Mouse (Mus musculus) erythroblast, embryonic 14.5 days (primary cell): ENCODE measurements around the gene Smchd1. TPM values are rescaled to one million over a fixed set of nuclear protein-coding genes. Genes with fewer than 3 reads are reported as not detected.

Experiments
- H3K27me3 ChIP-seq: 2 replicates; pipeline ENCODE4 v1.6.1; 2012; ENCODE audit warnings: inconsistent platforms; ENCODE audit not compliant: control insufficient read depth
- H3K36me3 ChIP-seq: 2 replicates; pipeline ENCODE4 v1.6.1; 2012; ENCODE audit warnings: mild to moderate bottlenecking, inconsistent platforms; ENCODE audit not compliant: control insufficient read depth
- H3K4me1 ChIP-seq: 2 replicates; pipeline ENCODE4 v1.6.1; 2012; ENCODE audit warnings: inconsistent platforms; ENCODE audit not compliant: control insufficient read depth
- H3K4me3 ChIP-seq: replicated peaks from 2 replicates; pipeline ENCODE3; 2012; ENCODE audit warnings: moderate library complexity, mild to moderate bottlenecking, inconsistent platforms
- H3K9me3 ChIP-seq: 2 replicates; pipeline ENCODE4 v1.6.1; 2012; ENCODE audit warnings: low read length, inconsistent platforms, mixed read lengths; ENCODE audit not compliant: control insufficient read depth
- GATA1 ChIP-seq: IDR thresholded peaks from 2 replicates; pipeline ENCODE4 v1.6.1; 2012; ENCODE audit warnings: low read length, inconsistent platforms, mixed read lengths
- TAL1 ChIP-seq: IDR thresholded peaks from 3 replicates; pipeline ENCODE4 v1.6.1; 2012; ENCODE audit warnings: low read length, inconsistent platforms, mixed read lengths
- polyA plus RNA-seq: library from polyadenylated mRNA; stranded (reverse); fragments of >175 nt; gene quantifications from 2 replicates; pipeline ENCODE4 v1.2.3, GENCODE M21; 2012

Gene Smchd1
- polyA plus RNA-seq, 1 experiment: 0.27 TPM

DNA sequence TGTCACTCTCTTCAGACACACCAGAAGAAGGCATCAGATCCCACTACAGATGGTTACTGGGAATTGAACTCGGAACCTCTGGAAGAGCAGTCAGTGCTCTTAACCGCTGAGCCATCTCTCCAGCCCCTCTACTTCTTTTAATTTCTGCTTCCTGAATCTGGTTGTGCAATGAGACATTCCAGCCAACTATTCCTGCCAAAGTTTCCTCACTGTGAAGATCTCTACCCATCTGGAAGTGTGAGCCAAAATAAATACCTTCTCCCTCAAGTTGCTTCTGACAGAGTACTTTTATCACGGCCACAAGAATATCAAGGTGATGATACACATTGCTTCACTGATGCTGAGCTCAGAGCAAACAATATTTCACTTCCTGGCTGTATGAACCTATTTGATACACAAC is 155.8 kb downstream of the Smchd1 start:
- TF ChIP-seq GATA1: no peak
- no peak for TF ChIP-seq TAL1
- no peaks in the 10 kb centered on the region for H3K9me3 ChIP-seq
- H3K4me3 ChIP-seq: no peak overlapping the region
- H3K36me3 ChIP-seq: no peaks in the 10 kb centered on the region
- no peaks in the 10 kb centered on the region for H3K4me1 ChIP-seq
- no peaks in the 10 kb centered on the region for H3K27me3 ChIP-seq

- no peak overlapping the region for H3K4me3 ChIP-seq
- peaks cover 3% of the 10 kb centered on the region; the same call in 1 of the 2 replicates for H3K4me1 ChIP-seq
- no peaks in the 10 kb centered on the region for H3K36me3 ChIP-seq
- TF ChIP-seq GATA1: no peak
- TF ChIP-seq TAL1: no peak
- H3K27me3 ChIP-seq: peaks cover 2% of the 10 kb centered on the region; the same call in 1 of the 2 replicates
- no peaks in the 10 kb centered on the region for H3K9me3 ChIP-seq
Measured at GRCm38 (mm10) chr17:71317571-71317970, 157.6 kb downstream of the Smchd1 start.

DNA sequence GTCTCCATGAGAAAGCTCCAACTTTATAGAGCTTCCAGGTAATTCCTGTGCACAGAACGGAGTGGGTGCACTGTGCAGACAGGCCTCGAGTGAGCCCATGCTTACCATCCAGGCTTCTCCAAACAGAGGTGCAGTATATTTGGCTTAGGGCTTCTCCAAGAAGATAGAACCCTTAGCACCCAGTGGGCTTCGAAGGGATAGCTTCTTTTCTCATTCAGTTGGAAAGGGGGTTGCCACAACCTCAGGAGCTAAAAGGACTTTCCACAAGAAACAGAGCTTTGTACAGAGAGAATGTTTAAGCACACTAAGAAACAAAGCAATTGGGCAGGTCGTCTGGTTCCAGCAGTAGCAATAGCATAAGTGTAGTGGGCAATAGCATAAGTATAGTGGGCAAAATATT is 160.8 kb downstream of the Smchd1 start:
- Histone ChIP-seq H3K36me3 (no peaks in the 10 kb centered on the region), H3K27me3 (peaks cover 23% of the 10 kb centered on the region), H3K4me1 (peaks cover 32% of the 10 kb centered on the region), H3K9me3 (no peaks in the 10 kb centered on the region), H3K4me3 (no peak overlapping the region)
- TF ChIP-seq TAL1 (no peak), GATA1 (no peak)

DNA sequence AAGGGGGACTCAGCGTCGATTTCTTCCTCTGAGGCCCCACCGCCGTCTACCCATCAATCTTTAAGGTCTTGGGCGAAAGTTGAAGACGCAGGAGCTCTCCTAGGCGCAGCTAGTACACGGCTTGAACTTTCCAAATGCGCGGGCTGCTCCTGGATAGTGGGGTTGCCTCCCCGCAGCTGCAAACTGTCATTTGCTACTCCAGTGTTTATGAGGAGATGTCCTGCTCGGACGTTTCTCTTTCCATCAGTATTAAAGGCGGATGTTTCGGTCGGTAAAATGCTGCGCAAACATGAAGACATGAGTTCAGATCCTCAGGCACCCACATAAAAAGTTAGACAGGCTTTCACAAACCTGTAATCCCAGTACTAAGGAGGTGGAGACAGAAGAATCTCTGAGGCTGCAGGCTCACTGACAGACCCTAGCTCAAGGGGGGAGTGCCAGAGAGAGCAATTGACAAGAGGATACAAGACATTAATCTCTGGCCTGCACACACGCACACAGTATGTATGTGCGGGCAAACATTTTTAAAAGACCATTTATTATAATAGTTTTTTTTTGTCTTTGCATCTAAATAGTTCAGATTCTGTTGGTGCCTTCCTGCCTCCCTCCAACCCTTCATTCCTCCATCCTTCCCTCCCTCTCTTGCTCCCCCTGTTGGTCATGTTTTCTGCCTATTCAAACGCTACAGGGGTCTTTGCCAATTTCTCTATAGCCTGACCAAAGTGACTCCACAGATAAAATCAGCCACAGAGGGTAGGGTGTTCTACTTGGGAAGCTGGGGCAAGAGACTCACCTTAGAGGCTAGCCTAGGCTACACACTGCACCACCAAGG is 163.6 kb downstream of the Smchd1 start, which contains the start of gene Emilin2:
Gene Emilin2 (minus strand): TSS at position 639 of the 832 bp plus-strand sequence.
- Histone ChIP-seq H3K4me3 (peak within 1 kb of the TSS; percentile 85), H3K4me1 (peaks cover 51% of the 10 kb centered on the region), H3K9me3 (no peaks in the 10 kb centered on the region), H3K27me3 (peaks cover 28% of the 10 kb centered on the region), H3K36me3 (peaks cover 22% of the 10 kb centered on the region)
- TF ChIP-seq GATA1: no peak
- no peak for TF ChIP-seq TAL1

GRCm38 (mm10) chr17:71310486-71311339 is 164.4 kb downstream of the Smchd1 start:
- Histone ChIP-seq H3K4me1 (peaks cover 53% of the 10 kb centered on the region), H3K9me3 (no peaks in the 10 kb centered on the region), H3K36me3 (peaks cover 27% of the 10 kb centered on the region), H3K4me3 (peak overlapping the region; percentile 85), H3K27me3 (peaks cover 28% of the 10 kb centered on the region)
- TF ChIP-seq GATA1: no peak
- no peak for TF ChIP-seq TAL1

DNA sequence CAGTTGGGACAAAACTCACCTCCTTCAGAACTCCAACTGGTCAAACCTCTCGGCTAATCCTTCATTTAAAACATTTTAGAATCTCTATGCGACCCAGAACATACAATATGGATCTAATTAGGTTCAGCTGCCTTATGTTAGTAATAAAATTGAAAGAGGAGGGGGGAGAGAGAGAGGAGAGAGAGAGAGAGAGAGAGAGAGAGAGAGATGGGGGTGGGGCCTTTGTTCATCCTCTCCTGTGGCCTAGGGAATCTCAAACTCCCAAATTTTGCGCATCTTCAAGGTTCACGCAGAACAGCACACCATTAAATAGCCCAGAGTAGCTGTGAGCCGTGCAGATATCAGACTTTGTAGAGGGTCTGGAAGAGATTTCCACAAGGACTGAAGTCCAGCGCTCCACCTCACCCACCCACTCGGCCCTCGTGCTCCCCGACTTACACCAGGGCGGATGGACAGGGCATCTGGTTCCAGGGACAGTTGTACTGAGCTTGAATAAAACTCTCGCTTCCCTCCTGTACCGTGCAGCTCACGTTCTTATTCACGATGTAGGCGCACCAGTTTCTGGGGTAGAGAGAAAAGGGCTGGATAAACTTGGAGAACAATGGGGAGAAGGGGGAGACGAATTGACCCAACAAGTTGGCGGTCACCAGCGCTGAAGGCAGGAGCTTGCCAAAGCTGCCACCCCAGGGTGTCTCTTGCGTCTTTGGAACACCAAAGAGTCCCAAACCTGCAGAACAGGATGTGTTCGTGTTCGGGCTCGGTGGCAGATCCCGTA is 165.2 kb downstream of the Smchd1 start:
- TF ChIP-seq TAL1: no peak
- TF ChIP-seq GATA1: no peak
- Histone ChIP-seq H3K4me1 (peaks cover 55% of the 10 kb centered on the region), H3K4me3 (peak overlapping the region; percentile 85), H3K9me3 (no peaks in the 10 kb centered on the region), H3K27me3 (peaks cover 28% of the 10 kb centered on the region), H3K36me3 (peaks cover 34% of the 10 kb centered on the region)

GRCm38 (mm10) chr17:71309141-71309540 is 166.0 kb downstream of the Smchd1 start:
- TF ChIP-seq GATA1 (no peak), TAL1 (no peak)
- Histone ChIP-seq H3K4me3 (no peak overlapping the region), H3K9me3 (no peaks in the 10 kb centered on the region), H3K4me1 (peaks cover 59% of the 10 kb centered on the region), H3K27me3 (peaks cover 28% of the 10 kb centered on the region), H3K36me3 (peaks cover 39% of the 10 kb centered on the region)

DNA sequence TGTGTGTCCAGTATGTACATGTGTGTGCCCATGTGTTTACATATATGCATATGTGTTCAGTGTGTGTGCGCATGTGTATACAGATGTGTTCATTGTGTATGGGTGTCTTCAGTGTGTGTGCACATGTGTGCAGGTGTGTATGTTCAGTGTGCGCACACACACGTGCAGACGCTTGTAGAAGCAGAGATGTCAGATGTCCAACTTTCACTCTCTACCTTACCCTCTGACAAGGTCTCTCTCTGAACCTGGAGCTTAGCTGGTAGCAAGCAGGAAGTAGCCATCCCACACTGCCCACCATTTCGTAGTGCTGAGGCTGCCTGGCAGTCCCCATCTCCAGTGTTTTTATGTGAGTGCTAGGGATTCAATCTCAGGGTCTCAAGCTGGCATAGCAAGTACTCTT is 166.8 kb downstream of the Smchd1 start:
- Histone ChIP-seq H3K4me1 (peaks cover 61% of the 10 kb centered on the region), H3K4me3 (no peak overlapping the region), H3K36me3 (peaks cover 40% of the 10 kb centered on the region), H3K27me3 (peaks cover 28% of the 10 kb centered on the region), H3K9me3 (no peaks in the 10 kb centered on the region)
- TF ChIP-seq TAL1: no peak
- no peak for TF ChIP-seq GATA1
